Mouse (Mus musculus): ENCODE results near the gene Agl.

GRCm38 (mm10) chr3:116722980-116723379, 85.0 kb downstream of the Agl start:
- TF ChIP-seq CTCF (IDR thresholded peaks at IDR 0.05; ENCODE audit: control insufficient read depth, insufficient read depth, insufficient read length) (no peak), USF1 (IDR thresholded peaks at IDR 0.05; ENCODE audit: low read depth) (no peak), MYOD1 (IDR thresholded peaks at IDR 0.05; ENCODE audit: control insufficient read depth, insufficient read length, low read depth) (no peak), MYOG (IDR thresholded peaks at IDR 0.05; ENCODE audit: control insufficient read depth, extremely low read depth, insufficient read length) (no peak)
